Mouse (Mus musculus) stomach, postnatal 0 days (tissue): Measurements from ENCODE around the gene Tcirg1. TPM values are rescaled to one million over a fixed set of nuclear protein-coding genes. Genes with fewer than 3 reads are reported as not detected.

Experiments
- ATAC-seq: fragments of 200-750 bp; cut with Nextera tagmentation; 2 replicates; pipeline ENCODE4 v1.8.0; 2017; ENCODE audit not compliant: low FRiP score, low TSS enrichment
- DNase-seq: peaks from one replicate; pipeline ENCODE4 v3.0.0-alpha.2; 2016; ENCODE audit warnings: low spot score
- H3K27ac ChIP-seq: fragments of 300-500 bp; sonication (generic); replicated peaks from 2 replicates; pipeline ENCODE4 v1.5.1; 2014; ENCODE audit warnings: mild to moderate bottlenecking, control low read depth
- H3K27me3 ChIP-seq: fragments of 300-500 bp; sonication (generic); 2 replicates; pipeline ENCODE4 v1.6.1; 2014; ENCODE audit warnings: low read length; ENCODE audit not compliant: control insufficient read depth, insufficient read depth
- H3K36me3 ChIP-seq: fragments of 300-500 bp; sonication (generic); 2 replicates; pipeline ENCODE4 v1.6.1; 2014; ENCODE audit warnings: low read length, mixed read lengths; ENCODE audit not compliant: control insufficient read depth, insufficient read depth
- H3K4me1 ChIP-seq: fragments of 300-500 bp; sonication (generic); replicated peaks from 2 replicates; pipeline ENCODE4 v1.6.1; 2014; ENCODE audit warnings: antibody characterized with exemption; ENCODE audit not compliant: control insufficient read depth, insufficient read depth
- H3K4me2 ChIP-seq: fragments of 300-500 bp; sonication (generic); replicated peaks from 2 replicates; pipeline ENCODE4 v1.6.1; 2014; ENCODE audit warnings: low read depth, mild to moderate bottlenecking, control low read depth, moderate library complexity
- H3K4me3 ChIP-seq: fragments of 300-500 bp; sonication (generic); 2 replicates; pipeline ENCODE4 v1.5.1; 2014; ENCODE audit warnings: low read depth, low read length, control low read depth
- H3K9ac ChIP-seq: fragments of 300-500 bp; sonication (generic); 2 replicates; pipeline ENCODE4 v1.6.1; 2014; ENCODE audit warnings: mild to moderate bottlenecking, low read length, control low read depth, mixed read lengths
- H3K9me3 ChIP-seq: fragments of 300-500 bp; sonication (generic); 2 replicates; pipeline ENCODE4 v1.6.1; 2016; ENCODE audit warnings: low read length; ENCODE audit not compliant: control insufficient read depth
- CTCF ChIP-seq: IDR thresholded peaks from 2 replicates; pipeline ENCODE4 v1.5.1; 2016; ENCODE audit warnings: antibody characterized with exemption, low read depth, mild to moderate bottlenecking, moderate library complexity
- EP300 ChIP-seq: optimal IDR thresholded peaks from 2 replicates; pipeline ENCODE3; 2016; ENCODE audit warnings: antibody characterized with exemption
- WGBS: fragments of 180-500 bp; shearing (Covaris S2); extraction: QIAGEN DNeasy Blood & Tissue Kit; methylation state at CpG from one replicate; pipeline ENCODE4 v1.1.7; 2014; 5-methylcytosine and 5-hydroxymethylcytosine counted together
- polyA plus RNA-seq: library from polyadenylated mRNA; unstranded; fragments of >200 nt; fragmentation: Nextera tagmentation; extraction: Ambion mirVana; gene quantifications from 2 replicates; pipeline ENCODE4 v1.2.1, GENCODE M21; 2015

The Tcirg1 gene
- polyA plus RNA-seq, 1 experiment from 2014 or later = 17.4 TPM

DNA sequence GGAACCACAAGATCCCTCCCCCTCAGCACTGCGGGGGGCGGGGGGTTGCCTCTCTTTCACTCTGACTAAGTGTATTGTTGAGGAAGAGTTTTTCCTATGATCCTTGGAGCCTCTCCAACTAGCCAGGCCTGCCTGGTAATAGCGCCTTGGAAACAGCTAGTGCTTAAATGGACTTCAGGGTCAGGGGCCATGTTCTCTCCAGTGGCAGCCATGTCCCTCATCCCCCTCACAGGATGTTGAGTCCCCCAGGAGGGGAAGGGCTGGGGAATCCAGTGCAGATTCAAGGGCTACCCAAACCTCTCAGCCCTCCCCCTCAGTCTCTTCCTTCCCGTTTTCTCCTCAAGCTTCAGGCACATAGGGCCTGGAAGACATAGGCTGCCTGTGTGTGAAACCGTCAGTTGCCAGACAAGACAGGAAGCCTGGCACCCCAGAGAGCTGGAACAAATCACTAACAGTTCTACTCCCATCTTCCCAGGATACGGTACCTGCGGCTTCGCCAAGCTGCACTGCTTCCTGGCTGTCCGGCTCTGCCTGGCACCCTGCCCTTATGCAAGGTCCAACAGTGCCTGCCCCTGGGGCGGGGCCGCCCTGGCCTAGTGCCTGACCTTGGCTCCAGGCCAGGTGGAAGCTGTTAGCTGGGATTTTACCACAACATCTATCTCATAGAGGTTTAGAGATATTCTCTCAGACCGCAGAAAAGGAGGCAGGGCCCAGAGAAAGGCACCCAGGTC lies 22.4 kb upstream of the Tcirg1 start, which contains the start of gene Aldh3b1:
TSS of gene Aldh3b1 (minus strand) at position 598 of the 731 bp plus-strand sequence.
- Histone ChIP-seq H3K9me3 (no peaks in the 10 kb centered on the region), H3K4me2 (no peak within 1 kb of the TSS), H3K36me3 (no peaks in the 10 kb centered on the region), H3K4me3 (no peak within 1 kb of the TSS), H3K9ac (peak within 1 kb of the TSS; percentile 43; the same call in 1 of the 2 replicates), H3K27me3 (no peaks in the 10 kb centered on the region), H3K4me1 (peaks cover 6% of the 10 kb centered on the region), H3K27ac (peak within 1 kb of the TSS; percentile 78)
- DNase-seq (peak; percentile 75), ATAC-seq (peak; percentile 73)
- WGBS = 21% methylated on average over 12 of the region's 12 CpGs
- TF ChIP-seq CTCF = no peak
- no peak for TF ChIP-seq EP300

DNA sequence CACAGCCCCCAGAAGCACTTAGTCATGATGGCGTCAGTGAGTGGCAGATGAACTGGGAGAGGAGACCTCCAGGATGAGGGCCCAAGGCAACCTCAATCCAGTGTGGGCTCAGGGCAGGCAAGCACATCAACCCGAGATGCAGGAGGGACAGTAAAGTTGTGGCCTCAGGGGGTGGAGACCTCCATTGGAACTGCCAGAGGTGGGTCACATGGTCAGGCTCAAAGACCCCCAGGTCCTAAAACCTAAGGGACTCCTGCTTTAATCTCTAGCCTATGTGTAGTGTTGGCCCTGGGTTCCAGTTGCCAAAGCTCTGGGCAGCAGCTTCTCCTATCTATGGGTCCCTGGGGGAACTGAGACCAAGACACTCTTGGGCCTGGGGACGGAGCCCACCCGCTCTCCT lies 21.8 kb upstream of the Tcirg1 start:
- Histone ChIP-seq H3K9ac (no peak overlapping the region), H3K36me3 (no peaks in the 10 kb centered on the region), H3K4me2 (no peak overlapping the region), H3K4me1 (peaks cover 6% of the 10 kb centered on the region), H3K4me3 (no peak overlapping the region), H3K9me3 (no peaks in the 10 kb centered on the region), H3K27ac (peak overlapping the region; percentile 78; the same call in 1 of the 2 replicates), H3K27me3 (no peaks in the 10 kb centered on the region)
- 74% methylated on average over 4 of the region's 4 CpGs for WGBS
- no peak for DNase-seq
- no peak for TF ChIP-seq EP300
- TF ChIP-seq CTCF = no peak
- no peak for ATAC-seq

DNA sequence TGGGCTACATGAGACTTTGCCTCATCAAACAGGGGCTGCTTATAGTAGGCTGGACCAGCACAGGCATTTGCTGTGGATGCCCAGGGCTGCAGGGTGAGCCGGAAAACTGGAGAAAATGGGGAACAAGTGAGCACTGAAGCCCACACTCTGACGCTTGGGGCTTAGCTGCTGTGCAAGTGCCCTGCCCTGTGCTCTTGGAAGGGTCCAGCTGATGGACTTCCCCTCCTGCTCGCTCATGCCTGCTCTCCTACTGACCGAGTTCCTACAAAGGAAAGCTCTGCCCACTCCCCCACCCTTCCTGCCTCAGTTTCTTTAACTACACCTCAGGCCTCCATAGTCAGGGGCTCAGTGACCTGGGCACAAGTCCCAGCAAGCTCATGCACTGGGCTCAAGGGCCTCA lies 21.1 kb upstream of the Tcirg1 start:
- H3K4me1 ChIP-seq = peaks cover 6% of the 10 kb centered on the region
- TF ChIP-seq CTCF (no peak), EP300 (no peak)
- no peaks in the 10 kb centered on the region for H3K36me3 ChIP-seq
- DNase-seq (no peak), ATAC-seq (no peak)
- WGBS = 88% methylated on average over 4 of the region's 4 CpGs
- no peaks in the 10 kb centered on the region for H3K27me3 ChIP-seq
- no peak overlapping the region for H3K9ac ChIP-seq
- H3K4me2 ChIP-seq = no peak overlapping the region
- H3K4me3 ChIP-seq = no peak overlapping the region
- H3K27ac ChIP-seq = no peak overlapping the region
- no peaks in the 10 kb centered on the region for H3K9me3 ChIP-seq

DNA sequence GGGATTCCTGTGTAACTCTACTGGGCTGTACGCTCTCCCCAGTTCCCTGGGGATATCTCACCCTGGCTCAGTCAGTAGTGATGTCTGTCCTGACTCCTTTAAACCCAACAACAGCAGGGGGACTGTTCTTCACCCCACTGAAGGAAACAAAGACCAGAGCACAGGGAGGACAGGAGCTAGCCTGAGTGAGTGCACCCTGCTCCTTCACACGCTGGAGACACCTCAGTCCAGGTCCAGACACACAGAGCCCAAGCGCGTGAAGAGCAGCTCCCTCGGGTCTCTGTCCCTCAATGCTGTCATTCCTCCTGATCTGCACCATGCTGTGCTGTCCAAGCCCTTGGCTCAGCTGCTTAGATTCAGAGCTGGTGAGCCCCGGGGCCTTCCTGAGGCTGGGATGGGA lies 19.8 kb upstream of the Tcirg1 start:
- DNase-seq (no peak), ATAC-seq (no peak)
- H3K4me3 ChIP-seq = no peak overlapping the region
- no peak for TF ChIP-seq EP300
- no peak for TF ChIP-seq CTCF
- WGBS = 61% methylated on average over 6 of the region's 6 CpGs
- H3K4me2 ChIP-seq = no peak overlapping the region
- peaks cover 6% of the 10 kb centered on the region for H3K4me1 ChIP-seq
- no peaks in the 10 kb centered on the region for H3K36me3 ChIP-seq
- H3K27me3 ChIP-seq = no peaks in the 10 kb centered on the region
- no peak overlapping the region for H3K9ac ChIP-seq
- H3K9me3 ChIP-seq = no peaks in the 10 kb centered on the region
- H3K27ac ChIP-seq = no peak overlapping the region

- DNase-seq (peak; percentile 36), ATAC-seq (no peak)
- Histone ChIP-seq H3K4me2 (no peak overlapping the region), H3K4me3 (no peak overlapping the region), H3K27me3 (no peaks in the 10 kb centered on the region), H3K9ac (no peak overlapping the region), H3K27ac (no peak overlapping the region), H3K36me3 (no peaks in the 10 kb centered on the region), H3K9me3 (no peaks in the 10 kb centered on the region), H3K4me1 (peaks cover 6% of the 10 kb centered on the region)
- 57% methylated on average over 3 of the region's 3 CpGs for WGBS
- peak; percentile 42; the same call in 1 of the 2 replicates for TF ChIP-seq CTCF
- TF ChIP-seq EP300 = no peak
Measured at GRCm38 (mm10) chr19:3926279-3926678, 19.3 kb upstream of the Tcirg1 start.

DNA sequence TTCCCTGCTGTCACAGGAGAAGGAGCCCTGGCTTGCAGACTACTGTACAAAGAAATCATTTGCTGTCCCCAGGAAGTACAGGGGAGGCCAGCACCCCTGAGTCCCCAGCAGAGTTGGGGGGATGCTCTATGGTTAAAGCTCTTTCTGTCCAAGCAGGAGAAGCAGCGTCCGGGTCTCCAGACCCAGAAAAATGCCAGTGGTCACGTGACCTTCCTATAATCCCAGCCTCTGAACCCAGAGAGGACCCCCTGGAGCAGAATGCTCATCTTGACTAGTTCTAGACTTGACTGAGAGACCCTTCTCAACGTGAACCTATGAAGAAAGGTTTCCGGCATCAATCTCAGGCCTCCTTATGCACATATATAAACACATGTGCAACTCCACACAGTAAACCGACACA lies 18.9 kb upstream of the Tcirg1 start:
- DNase-seq (no peak), ATAC-seq (no peak)
- peaks cover 6% of the 10 kb centered on the region for H3K4me1 ChIP-seq
- TF ChIP-seq EP300 = no peak
- no peak for TF ChIP-seq CTCF
- H3K36me3 ChIP-seq = no peaks in the 10 kb centered on the region
- no peak overlapping the region for H3K27ac ChIP-seq
- no peak overlapping the region for H3K4me3 ChIP-seq
- H3K27me3 ChIP-seq = no peaks in the 10 kb centered on the region
- H3K9ac ChIP-seq = no peak overlapping the region
- H3K4me2 ChIP-seq = no peak overlapping the region
- WGBS = 87% methylated on average over 6 of the region's 6 CpGs
- no peaks in the 10 kb centered on the region for H3K9me3 ChIP-seq
